Mouse (Mus musculus) G1E-ER4 (cell line): ENCODE measurements around the gene Trpm3. TPM values are rescaled to one million over a fixed set of nuclear protein-coding genes. Genes with fewer than 3 reads are reported as not detected.

Experiments
- GATA1 ChIP-seq: IDR thresholded peaks from one replicate; pipeline ENCODE4 v1.8.0; 2012; ENCODE audit warnings: low read length, inconsistent platforms
- polyA plus RNA-seq: library from polyadenylated mRNA; stranded (reverse); fragments of >175 nt; gene quantifications from 2 replicates; pipeline ENCODE4 v1.2.3, GENCODE M21; 2012

Trpm3 gene
- polyA plus RNA-seq, 1 experiment, result not detected

GRCm38 (mm10) chr19:22284651-22285050 lies 145.8 kb downstream of the Trpm3 start:
- no peak for TF ChIP-seq GATA1

GRCm38 (mm10) chr19:22292671-22293070 lies 153.8 kb downstream of the Trpm3 start:
- no peak for TF ChIP-seq GATA1

DNA sequence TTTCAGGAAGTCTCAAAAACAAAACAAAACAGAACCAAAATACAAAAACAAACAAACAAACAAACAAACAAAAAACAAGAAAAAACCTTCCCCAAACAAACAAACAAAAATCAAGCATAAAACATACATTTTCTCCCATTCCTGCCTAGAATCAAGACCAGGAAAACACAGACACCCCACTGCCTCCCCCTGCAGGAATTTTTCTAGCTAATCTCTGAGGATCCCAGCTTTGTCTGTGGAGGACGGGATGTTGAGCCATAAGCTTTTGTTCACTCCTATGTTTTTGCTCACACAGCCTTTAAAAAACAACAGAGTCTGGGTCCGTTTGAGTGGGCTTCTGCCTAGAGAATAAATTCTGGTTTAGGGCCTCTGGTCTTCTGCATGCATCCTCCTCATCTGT lies 162.1 kb downstream of the Trpm3 start:
- no peak for TF ChIP-seq GATA1

GRCm38 (mm10) chr19:22303021-22303951 lies 164.4 kb downstream of the Trpm3 start:
- no peak for TF ChIP-seq GATA1

DNA sequence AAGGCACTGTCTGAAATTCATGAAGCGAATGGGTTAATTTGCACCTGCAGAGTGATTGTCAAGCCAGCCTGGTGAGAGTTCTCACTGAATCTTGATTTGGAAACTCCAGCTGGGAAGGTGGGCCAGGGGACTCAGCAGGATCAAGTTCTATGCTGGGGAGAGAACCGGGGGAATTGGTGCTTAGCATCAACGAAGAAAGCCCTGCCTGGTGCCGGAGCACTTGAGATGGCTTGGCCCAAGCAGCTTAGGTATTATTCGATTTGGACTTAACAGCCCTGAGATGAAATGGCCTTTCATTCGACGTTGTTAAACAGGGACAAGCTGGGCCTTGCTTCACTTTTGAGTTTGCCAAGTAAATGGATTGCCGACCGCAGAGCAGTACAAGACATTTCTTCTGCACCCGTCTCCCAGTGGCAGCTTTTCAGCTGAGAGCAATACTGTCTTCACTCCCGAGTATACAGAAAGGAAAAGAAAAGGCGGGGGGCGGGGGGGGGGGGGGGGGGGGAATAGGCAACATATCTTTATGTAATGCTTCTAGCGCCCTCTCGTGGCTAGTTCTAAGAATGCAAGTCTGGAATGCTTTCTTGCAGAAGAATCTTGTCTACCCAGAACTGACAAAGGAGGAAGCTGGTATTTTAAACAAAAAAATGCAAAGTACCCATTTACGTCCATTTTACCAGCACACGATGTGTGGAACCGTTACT lies 165.3 kb downstream of the Trpm3 start:
- no peak for TF ChIP-seq GATA1

DNA sequence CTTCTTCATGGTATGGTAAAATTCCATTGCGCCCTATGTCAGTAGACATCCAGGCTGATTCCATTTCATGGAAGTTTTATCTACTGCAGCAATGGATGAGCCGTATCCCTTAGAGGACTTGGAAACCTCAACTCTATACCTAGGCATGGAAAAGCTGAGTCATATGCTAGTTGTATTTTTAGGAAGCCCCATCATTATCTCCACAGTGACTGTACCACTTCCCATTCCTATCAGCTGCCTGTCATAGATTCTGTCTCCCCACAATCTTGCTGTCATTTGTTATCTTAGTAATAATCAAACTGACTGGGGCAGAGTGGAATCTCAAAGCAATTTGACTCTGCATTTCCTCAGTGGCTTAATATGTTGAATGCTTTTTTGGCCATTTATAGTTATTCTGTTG lies 169.2 kb downstream of the Trpm3 start:
- TF ChIP-seq GATA1, result no peak

- TF ChIP-seq GATA1, result no peak
These were observed 178.5 kb downstream of the Trpm3 start for GRCm38 (mm10) chr19:22317306-22317705.

DNA sequence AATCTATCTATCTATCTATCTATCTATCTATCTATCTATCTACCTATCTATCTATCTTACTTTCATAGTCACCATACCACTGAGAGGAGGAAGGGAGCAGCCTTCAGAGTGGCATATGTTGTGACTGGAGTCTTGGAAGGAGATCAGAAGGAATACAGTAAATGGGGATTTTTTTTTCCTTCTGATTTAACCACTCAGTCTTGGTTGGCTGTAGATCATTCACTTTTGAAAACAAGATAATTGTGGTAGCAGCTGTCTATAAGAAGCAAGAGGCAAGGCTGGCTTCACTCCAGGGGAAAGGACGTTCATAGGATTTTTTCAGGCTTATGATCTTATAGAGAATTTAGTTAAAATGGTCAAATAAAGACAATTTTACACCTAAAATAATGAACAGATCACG lies 188.0 kb downstream of the Trpm3 start:
- TF ChIP-seq GATA1, result no peak

GRCm38 (mm10) chr19:22327226-22327625 lies 188.4 kb downstream of the Trpm3 start:
- no peak for TF ChIP-seq GATA1

GRCm38 (mm10) chr19:22336278-22336677 lies 197.4 kb downstream of the Trpm3 start:
- no peak for TF ChIP-seq GATA1

- TF ChIP-seq GATA1, result no peak
These were observed 198.6 kb downstream of the Trpm3 start for GRCm38 (mm10) chr19:22337468-22337867.

GRCm38 (mm10) chr19:22338927-22339326 lies 200.1 kb downstream of the Trpm3 start:
- no peak for TF ChIP-seq GATA1

DNA sequence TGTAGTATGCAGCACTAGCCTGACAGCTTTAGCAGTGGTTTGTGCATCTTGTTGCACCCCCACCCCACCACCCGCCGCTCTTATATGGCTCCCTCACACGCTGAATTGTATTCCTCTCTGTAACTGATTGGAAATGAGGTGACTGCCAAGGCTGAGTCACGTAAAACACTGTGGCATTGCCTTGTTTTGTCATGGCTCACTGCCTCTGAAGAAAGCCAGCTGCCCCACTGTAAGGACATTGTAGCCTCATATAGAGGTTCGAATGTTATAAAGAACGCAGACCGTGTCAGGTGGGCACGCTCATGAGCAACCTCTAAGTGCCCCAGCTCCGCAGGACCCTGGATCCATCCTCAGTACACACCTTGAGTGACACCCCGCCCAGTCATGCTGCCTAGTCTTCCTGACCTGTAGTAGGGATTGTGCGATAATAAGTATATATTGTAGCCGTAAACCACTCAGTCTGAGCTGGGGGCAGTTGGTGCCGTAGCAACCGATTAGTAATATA lies 215.2 kb downstream of the Trpm3 start:
- TF ChIP-seq GATA1, result no peak

- TF ChIP-seq GATA1, result no peak
These were observed 248.0 kb downstream of the Trpm3 start for GRCm38 (mm10) chr19:22386890-22387289.

GRCm38 (mm10) chr19:22394700-22395099 lies 255.9 kb downstream of the Trpm3 start:
- no peak for TF ChIP-seq GATA1

DNA sequence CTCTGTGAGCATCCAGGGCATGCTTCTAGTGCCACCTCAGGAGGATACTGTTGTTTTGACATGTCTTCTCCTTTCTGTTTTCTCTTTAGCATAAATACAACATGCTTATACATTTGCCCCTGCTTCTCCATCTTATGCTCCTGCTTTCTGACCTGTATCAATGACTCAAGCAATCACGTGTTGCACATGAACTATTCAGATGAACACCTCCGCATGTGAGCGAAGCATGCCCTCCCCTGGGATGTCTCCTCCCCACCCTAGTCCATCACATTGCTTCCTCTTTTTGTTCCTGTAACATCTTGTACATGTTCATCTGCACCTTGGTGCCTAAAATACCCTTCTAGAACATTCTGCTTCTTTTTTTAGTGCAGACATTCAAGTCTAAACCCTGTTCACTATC lies 265.2 kb downstream of the Trpm3 start:
- TF ChIP-seq GATA1, result no peak
